Mouse (Mus musculus) erythroblast, embryonic 14.5 days (primary cell): ENCODE results near the gene Cyfip2.

ENCODE experiments used
- GATA1 ChIP-seq: IDR thresholded peaks from 2 replicates; pipeline ENCODE4 v1.6.1; 2012; ENCODE audit warnings: low read length, inconsistent platforms, mixed read lengths
- TAL1 ChIP-seq: IDR thresholded peaks from 3 replicates; pipeline ENCODE4 v1.6.1; 2012; ENCODE audit warnings: low read length, inconsistent platforms, mixed read lengths

DNA sequence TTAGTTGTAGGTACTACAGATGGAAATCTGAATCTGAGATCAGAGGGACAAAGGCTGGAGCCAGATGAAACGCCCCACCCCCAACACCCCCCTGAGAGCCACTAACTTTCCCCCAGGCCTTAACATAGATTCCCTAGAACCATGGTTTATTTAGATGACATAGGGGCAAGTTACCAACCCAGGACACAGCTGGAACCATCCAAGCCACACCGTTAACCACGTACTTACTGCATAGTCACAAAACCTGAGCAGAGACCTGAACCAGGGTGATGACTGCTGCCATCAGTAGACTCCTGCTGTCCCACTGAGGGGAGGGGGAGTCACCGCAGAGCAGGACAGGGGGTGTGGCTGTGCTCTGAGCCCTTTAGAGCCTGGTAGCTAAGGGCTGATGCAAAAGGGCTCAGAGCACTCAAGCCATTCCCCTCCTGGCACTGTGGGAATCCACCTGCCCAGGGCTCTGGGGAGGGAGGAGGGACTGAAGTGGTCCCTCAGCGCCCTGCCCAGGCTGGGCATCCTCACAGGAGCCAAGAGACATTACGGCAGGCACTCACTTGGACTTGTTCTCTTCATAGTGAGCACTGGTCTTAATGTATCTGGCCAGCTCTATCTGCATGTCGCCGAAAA lies 40.5 kb downstream of the Cyfip2 start:
- TF ChIP-seq TAL1 (no peak), GATA1 (no peak)
